Mouse (Mus musculus) kidney, embryonic 16.5 days (tissue): ENCODE results near the gene Plch1. TPM values are rescaled to one million over a fixed set of nuclear protein-coding genes. Genes with fewer than 3 reads are reported as not detected.

Experiments
- polyA plus RNA-seq: library from polyadenylated mRNA; unstranded; fragments of >200 nt; fragmentation: Nextera tagmentation; extraction: Ambion mirVana; gene quantifications from 2 replicates; pipeline ENCODE4 v1.2.1, GENCODE M21; 2015

Gene Plch1
- polyA plus RNA-seq, 1 experiment from 2014 or later = 11.4 TPM

Other genes with a start within 250 kb of the Plch1 start
- 5.5 and 6.1 TPM in 2 replicates for gene E130311K13Rik, start 30.0 kb upstream of the Plch1 start, polyA plus RNA-seq
- gene Slc33a1, start 65.3 kb upstream of the Plch1 start, polyA plus RNA-seq = 31.6 and 36.7 TPM in 2 replicates
- 46.4 and 48.4 TPM in 2 replicates for gene Gmps, start 76.6 kb upstream of the Plch1 start, polyA plus RNA-seq
- gene Vmn2r1, start 182.1 kb upstream of the Plch1 start, polyA plus RNA-seq = 0.08 TPM in 1 of 2 replicates, not detected in the other
- not detected in 2 replicates for gene Vmn2r2, start 242.5 kb upstream of the Plch1 start, polyA plus RNA-seq